Mouse (Mus musculus) E14TG2a.4 (cell line): ENCODE measurements around the gene Klrb1c.

Experiments used
- H3K27me3 ChIP-seq: 2 replicates; pipeline ENCODE4 v1.6.1; 2014; ENCODE audit warnings: low read length, control low read depth; ENCODE audit not compliant: insufficient read depth
- H3K36me3 ChIP-seq: 2 replicates; pipeline ENCODE4 v1.6.1; 2014; ENCODE audit warnings: low read length, control low read depth; ENCODE audit not compliant: insufficient read depth
- H3K4me1 ChIP-seq: replicated peaks from 2 replicates; pipeline ENCODE4 v1.6.1; 2014; ENCODE audit warnings: low read depth, low read length, control low read depth
- H3K4me3 ChIP-seq: replicated peaks from 2 replicates; pipeline ENCODE4 v1.5.1; 2014; ENCODE audit warnings: mild to moderate bottlenecking, low read length
- H3K9me3 ChIP-seq: 2 replicates; pipeline ENCODE4 v1.6.1; 2014; ENCODE audit warnings: low read length, control low read depth
- CTCF ChIP-seq: conservative IDR thresholded peaks from 2 replicates; pipeline ENCODE4 v1.5.1; 2014; ENCODE audit warnings: low read length
- NANOG ChIP-seq: IDR thresholded peaks from 2 replicates; pipeline ENCODE4 v1.6.1; 2014; ENCODE audit warnings: borderline replicate concordance, low read length, mixed read lengths
- POU5F1 ChIP-seq: IDR thresholded peaks from 2 replicates; pipeline ENCODE4 v1.6.1; 2014; ENCODE audit warnings: low read length, borderline replicate concordance

Gene Klrb1c

GRCm38 (mm10) chr6:128789115-128789514 is at the start of gene Klrb1c:
Gene Klrb1c, minus strand, starts transcription at chr6:128789215.
- no peaks in the 10 kb centered on the region for H3K27me3 ChIP-seq
- H3K36me3 ChIP-seq = no peaks in the 10 kb centered on the region
- no peak within 1 kb of the TSS for H3K4me3 ChIP-seq
- TF ChIP-seq POU5F1 (no peak), CTCF (no peak), NANOG (no peak)
- no peaks in the 10 kb centered on the region for H3K4me1 ChIP-seq
- H3K9me3 ChIP-seq = no peaks in the 10 kb centered on the region

GRCm38 (mm10) chr6:128837454-128838341 is 48.7 kb upstream of the Klrb1c start:
- H3K4me3 ChIP-seq = peak overlapping the region; percentile 90
- peaks cover 13% of the 10 kb centered on the region for H3K27me3 ChIP-seq
- H3K36me3 ChIP-seq = no peaks in the 10 kb centered on the region
- peaks cover 23% of the 10 kb centered on the region for H3K9me3 ChIP-seq
- peaks cover 22% of the 10 kb centered on the region for H3K4me1 ChIP-seq
- no peak for TF ChIP-seq NANOG
- TF ChIP-seq CTCF = no peak
- TF ChIP-seq POU5F1 = no peak

- Histone ChIP-seq H3K4me1 (peaks cover 16% of the 10 kb centered on the region), H3K9me3 (peaks cover 23% of the 10 kb centered on the region), H3K4me3 (no peak overlapping the region), H3K27me3 (peaks cover 5% of the 10 kb centered on the region), H3K36me3 (no peaks in the 10 kb centered on the region)
- no peak for TF ChIP-seq POU5F1
- TF ChIP-seq CTCF = no peak
- no peak for TF ChIP-seq NANOG
These were observed 47.9 kb upstream of the Klrb1c start for GRCm38 (mm10) chr6:128836955-128837334.

GRCm38 (mm10) chr6:128836191-128836954 is 47.4 kb upstream of the Klrb1c start:
- peaks cover 11% of the 10 kb centered on the region for H3K4me1 ChIP-seq
- no peaks in the 10 kb centered on the region for H3K36me3 ChIP-seq
- H3K9me3 ChIP-seq = peaks cover 23% of the 10 kb centered on the region
- no peak for TF ChIP-seq NANOG
- no peak for TF ChIP-seq POU5F1
- no peak for TF ChIP-seq CTCF
- H3K4me3 ChIP-seq = no peak overlapping the region
- H3K27me3 ChIP-seq = no peaks in the 10 kb centered on the region

GRCm38 (mm10) chr6:128835571-128835970 is 46.6 kb upstream of the Klrb1c start:
- TF ChIP-seq NANOG = no peak
- no peak for TF ChIP-seq CTCF
- no peak for TF ChIP-seq POU5F1
- peaks cover 11% of the 10 kb centered on the region for H3K4me1 ChIP-seq

GRCm38 (mm10) chr6:128833046-128833445 is 44.0 kb upstream of the Klrb1c start:
- Histone ChIP-seq H3K27me3 (no peaks in the 10 kb centered on the region), H3K36me3 (no peaks in the 10 kb centered on the region), H3K4me3 (no peak overlapping the region), H3K4me1 (no peaks in the 10 kb centered on the region), H3K9me3 (peaks cover 34% of the 10 kb centered on the region)
- TF ChIP-seq NANOG (no peak), CTCF (no peak)

More at GRCm38 (mm10) chr6:128835571-128835970, 46.6 kb upstream of the Klrb1c start:
- Histone ChIP-seq H3K36me3 (no peaks in the 10 kb centered on the region), H3K27me3 (no peaks in the 10 kb centered on the region), H3K4me3 (no peak overlapping the region), H3K9me3 (peaks cover 23% of the 10 kb centered on the region)

- Histone ChIP-seq H3K36me3 (no peaks in the 10 kb centered on the region), H3K4me1 (no peaks in the 10 kb centered on the region), H3K9me3 (peaks cover 44% of the 10 kb centered on the region), H3K27me3 (no peaks in the 10 kb centered on the region), H3K4me3 (no peak overlapping the region)
- TF ChIP-seq NANOG (no peak), CTCF (no peak), POU5F1 (no peak)
These were observed 40.8 kb upstream of the Klrb1c start for GRCm38 (mm10) chr6:128829837-128830236.

- Histone ChIP-seq H3K27me3 (no peaks in the 10 kb centered on the region), H3K4me3 (no peak overlapping the region), H3K36me3 (no peaks in the 10 kb centered on the region), H3K9me3 (peaks cover 69% of the 10 kb centered on the region), H3K4me1 (no peaks in the 10 kb centered on the region)
- TF ChIP-seq CTCF (no peak), NANOG (no peak), POU5F1 (no peak)
These were observed 37.8 kb upstream of the Klrb1c start for GRCm38 (mm10) chr6:128826781-128827180.
